Mouse (Mus musculus): ENCODE measurements around the gene Igf1r. TPM values are rescaled to one million over a fixed set of nuclear protein-coding genes. Genes with fewer than 3 reads are reported as not detected.

The Igf1r gene
- total RNA-seq (2021): 1 to 10 TPM; 8.0 to 8.3 TPM
- long read RNA-seq, experiment 1, partial matches to known transcripts: 1 of 5 reads
- long read RNA-seq, experiment 1, other reads (novel, unspliced or antisense): 4 of 5 reads
- long read RNA-seq, experiment 2, partial matches to known transcripts: 0 of 6 reads
- long read RNA-seq, experiment 2, other reads (novel, unspliced or antisense): 6 of 6 reads

- H3K4me3 ChIP-seq: peak within 1 kb of the TSS; percentile 97
- DNase-seq: peak; percentile 63
- H3K27ac ChIP-seq: peak within 1 kb of the TSS; percentile 98
- intact Hi-C loops (cut with DNase I): loop anchor here (5.0 to 10.0 kb wide), 3 partner anchors 264 to 349 kb away; no protein-coding TSS in a partner anchor
- peak; percentile 35 for TF ChIP-seq CTCF (IDR thresholded peaks at IDR 0.05)
Observed at GRCm38 (mm10) chr7:67952777-67953700, at the start of gene Igf1r. Gene Igf1r (plus strand): TSS chr7:67952827.

- H3K4me3 ChIP-seq: no peak overlapping the region
- intact Hi-C loops (cut with DNase I): no loop called here
Observed at GRCm38 (mm10) chr7:67906358-67906757, 46.3 kb upstream of the Igf1r start.

GRCm38 (mm10) chr7:67907786-67908400, 44.7 kb upstream of the Igf1r start:
- intact Hi-C loops (cut with DNase I): no loop called here
- no peak overlapping the region for H3K27ac ChIP-seq
- no peak for TF ChIP-seq CTCF (IDR thresholded peaks at IDR 0.05)
- no peak overlapping the region for H3K4me3 ChIP-seq
- no peak for DNase-seq

More at GRCm38 (mm10) chr7:67906358-67906757, 46.3 kb upstream of the Igf1r start:
- H3K27ac ChIP-seq: no peak overlapping the region
- no peak for DNase-seq
- TF ChIP-seq CTCF (IDR thresholded peaks at IDR 0.05): no peak

- intact Hi-C loops (cut with DNase I): no loop called here
- Histone ChIP-seq H3K27ac (no peak overlapping the region), H3K4me3 (no peak overlapping the region)
- no peak for TF ChIP-seq CTCF (IDR thresholded peaks at IDR 0.05)
- DNase-seq: no peak
Observed at GRCm38 (mm10) chr7:67910528-67910927, 42.1 kb upstream of the Igf1r start.

- TF ChIP-seq CTCF (IDR thresholded peaks at IDR 0.05): no peak
- H3K27ac ChIP-seq: no peak overlapping the region
- DNase-seq: no peak
- H3K4me3 ChIP-seq: no peak overlapping the region
- intact Hi-C loops (cut with DNase I): no loop called here
Observed at GRCm38 (mm10) chr7:67910947-67911346, 41.7 kb upstream of the Igf1r start.

- TF ChIP-seq CTCF (IDR thresholded peaks at IDR 0.05): no peak
- H3K27ac ChIP-seq: no peak overlapping the region
- intact Hi-C loops (cut with DNase I): no loop called here
- no peak for DNase-seq
- no peak overlapping the region for H3K4me3 ChIP-seq
Observed at GRCm38 (mm10) chr7:67911841-67912240, 40.8 kb upstream of the Igf1r start.

- intact Hi-C loops (cut with DNase I): no loop called here
- no peak for DNase-seq
- TF ChIP-seq CTCF (IDR thresholded peaks at IDR 0.05): no peak
Observed at GRCm38 (mm10) chr7:67916960-67917359, 35.7 kb upstream of the Igf1r start.

GRCm38 (mm10) chr7:67917753-67918152, 34.9 kb upstream of the Igf1r start:
- no peak overlapping the region for H3K27ac ChIP-seq
- intact Hi-C loops (cut with DNase I): no loop called here
- DNase-seq: no peak

More at GRCm38 (mm10) chr7:67916960-67917359, 35.7 kb upstream of the Igf1r start:
- no peak overlapping the region for H3K27ac ChIP-seq
- H3K4me3 ChIP-seq: no peak overlapping the region

GRCm38 (mm10) chr7:67919467-67919866, 33.2 kb upstream of the Igf1r start:
- intact Hi-C loops (cut with DNase I): no loop called here
- Histone ChIP-seq H3K4me3 (no peak overlapping the region), H3K27ac (no peak overlapping the region)
- no peak for DNase-seq
- no peak for TF ChIP-seq CTCF (IDR thresholded peaks at IDR 0.05)

More at GRCm38 (mm10) chr7:67917753-67918152, 34.9 kb upstream of the Igf1r start:
- no peak overlapping the region for H3K4me3 ChIP-seq
- no peak for TF ChIP-seq CTCF (IDR thresholded peaks at IDR 0.05)

- Histone ChIP-seq H3K4me3 (no peak overlapping the region), H3K27ac (no peak overlapping the region)
- intact Hi-C loops (cut with DNase I): no loop called here
- no peak for DNase-seq
- TF ChIP-seq CTCF (IDR thresholded peaks at IDR 0.05): no peak
Observed at GRCm38 (mm10) chr7:67924215-67924614, 28.4 kb upstream of the Igf1r start.

- no peak for TF ChIP-seq CTCF (IDR thresholded peaks at IDR 0.05)
- H3K4me3 ChIP-seq: no peak overlapping the region
- intact Hi-C loops (cut with DNase I): no loop called here
- H3K27ac ChIP-seq: no peak overlapping the region
- DNase-seq: no peak
Observed at GRCm38 (mm10) chr7:67930132-67930531, 22.5 kb upstream of the Igf1r start.

GRCm38 (mm10) chr7:67936801-67937200, 15.8 kb upstream of the Igf1r start:
- Histone ChIP-seq H3K4me3 (no peak overlapping the region), H3K27ac (no peak overlapping the region)
- TF ChIP-seq CTCF (IDR thresholded peaks at IDR 0.05): no peak
- intact Hi-C loops (cut with DNase I): no loop called here
- no peak for DNase-seq

GRCm38 (mm10) chr7:67943805-67944204, 8.8 kb upstream of the Igf1r start:
- TF ChIP-seq CTCF (IDR thresholded peaks at IDR 0.05): no peak
- intact Hi-C loops (cut with DNase I): loop anchor here (2.0 kb wide), 1 partner anchor 15 kb away; no protein-coding TSS in a partner anchor

More at GRCm38 (mm10) chr7:67943805-67944204, 8.8 kb upstream of the Igf1r start:
- H3K4me3 ChIP-seq: no peak overlapping the region
- DNase-seq: no peak
- no peak overlapping the region for H3K27ac ChIP-seq

Measured in gastrocnemius, adult 2 months (tissue).